Mouse (Mus musculus) ES-E14 (cell line): ENCODE results near the gene Slit1.

Source experiments
- CHD2 ChIP-seq: IDR thresholded peaks from 2 replicates; pipeline ENCODE4 v1.6.1; 2014; ENCODE audit warnings: mild to moderate bottlenecking, low read depth, low read length, inconsistent platforms
- HCFC1 ChIP-seq: IDR thresholded peaks from 2 replicates; pipeline ENCODE4 v1.6.1; 2012; ENCODE audit warnings: low read length, inconsistent platforms, borderline replicate concordance; ENCODE audit not compliant: insufficient read depth
- MAFK ChIP-seq: IDR thresholded peaks from 2 replicates; pipeline ENCODE4 v1.6.1; 2014; ENCODE audit warnings: mild to moderate bottlenecking, low read depth, low read length, inconsistent platforms; ENCODE audit not compliant: insufficient read depth
- ZC3H11A ChIP-seq: IDR thresholded peaks from 2 replicates; pipeline ENCODE4 v1.6.1; 2012; ENCODE audit warnings: low read depth, mild to moderate bottlenecking, inconsistent platforms, low read length, borderline replicate concordance
- ZNF384 ChIP-seq: IDR thresholded peaks from 2 replicates; pipeline ENCODE4 v1.6.1; 2012; ENCODE audit warnings: low read depth, low read length, inconsistent platforms

DNA sequence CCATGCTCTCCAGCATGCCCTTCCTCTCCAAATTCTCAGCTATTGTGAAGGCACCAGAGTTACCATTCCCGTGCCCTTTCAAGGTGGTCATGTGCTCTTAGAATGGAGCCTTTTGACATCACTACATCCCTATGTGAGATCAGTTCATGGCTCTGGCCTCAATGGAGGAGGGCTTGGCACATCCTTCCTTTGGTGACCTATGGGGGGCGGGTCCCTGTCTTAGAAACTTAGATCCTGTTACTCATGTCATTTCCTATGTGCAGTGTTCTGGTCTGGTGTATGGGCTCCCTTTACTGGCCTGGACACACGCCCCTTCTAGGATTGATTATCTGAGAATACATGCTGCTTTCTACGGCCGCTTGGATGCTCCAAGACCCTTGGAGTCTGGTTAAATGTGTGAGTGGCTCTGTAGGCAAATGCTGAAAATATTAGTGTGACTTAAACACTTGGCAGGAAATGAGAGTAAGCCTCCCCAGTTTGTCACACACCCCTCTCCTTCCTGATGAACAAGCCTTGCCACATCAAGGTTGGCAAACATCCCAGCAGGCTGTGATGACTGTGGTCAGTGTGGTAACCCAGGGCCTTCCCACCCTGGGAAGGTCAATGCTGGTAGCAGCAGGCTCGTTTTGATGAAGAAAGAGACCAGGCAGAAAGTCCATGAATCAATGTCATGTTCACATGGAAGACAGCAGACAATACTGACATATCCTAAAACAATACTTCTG is 146.1 kb downstream of the Slit1 start:
- TF ChIP-seq HCFC1 (no peak), ZNF384 (no peak), ZC3H11A (no peak), MAFK (no peak), CHD2 (no peak)
